Mouse (Mus musculus): ENCODE measurements around the gene Them7. TPM values are rescaled to one million over a fixed set of nuclear protein-coding genes. Genes with fewer than 3 reads are reported as not detected.

Them7 gene
- 0.49 and 1.2 TPM in 2 replicates for total RNA-seq (2021)
- long read RNA-seq, transcript Them7-201 (4 exons, 1,556 nt), result major isoform, 16 of 22 reads
- long read RNA-seq, partial matches to known transcripts, result 1 of 22 reads
- long read RNA-seq, other reads (novel, unspliced or antisense), result 1 of 22 reads

DNA sequence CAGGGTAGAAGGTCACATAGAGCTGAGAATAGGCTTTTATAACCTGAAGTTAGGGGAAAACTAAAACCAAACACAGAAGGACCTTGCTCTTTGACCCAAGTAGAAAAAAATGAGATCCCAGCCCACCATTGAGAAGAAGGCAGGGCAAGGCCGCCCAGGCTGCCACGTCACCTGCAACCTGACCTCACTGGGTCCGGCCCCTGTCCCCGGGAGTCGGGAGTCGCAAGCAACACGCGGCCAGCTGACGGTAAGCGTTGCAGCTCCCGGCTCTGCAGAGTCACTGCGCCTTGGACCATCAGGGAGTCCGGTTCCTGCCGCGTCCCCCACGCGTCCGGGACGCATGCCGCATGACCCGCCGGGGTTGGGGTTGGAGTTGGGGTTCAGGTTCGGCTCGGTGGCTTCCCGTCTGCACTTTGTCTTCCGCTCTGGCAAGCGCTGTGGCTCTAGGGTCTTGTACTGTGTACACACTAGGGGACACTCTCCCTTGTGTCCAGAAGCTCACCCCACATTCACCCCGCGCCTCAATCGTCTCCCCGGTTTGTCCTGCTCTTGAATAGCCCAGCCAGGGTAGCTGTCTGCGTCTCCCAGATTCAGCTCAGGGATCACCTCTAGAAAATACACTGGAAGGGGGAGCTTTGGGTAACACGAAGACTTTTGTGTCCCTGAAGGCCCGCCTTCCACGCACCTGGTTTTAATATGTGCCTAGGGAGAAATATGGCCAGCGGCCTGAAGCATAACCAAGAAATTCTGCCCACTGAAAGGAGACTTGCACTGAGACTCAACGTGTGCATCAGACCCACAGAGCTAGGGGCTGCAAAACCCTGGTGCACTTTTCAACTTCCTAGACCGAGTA, at the start of gene Them7:
Gene Them7 (plus strand): TSS at position 187 of the 853 bp plus-strand sequence.
- peak; percentile 63 for DNase-seq

- DNase-seq, result no peak
Measured at GRCm38 (mm10) chr2:105178871-105179270, 45.2 kb upstream of the Them7 start.

- no peak for DNase-seq
Measured at GRCm38 (mm10) chr2:105182501-105182900, 41.6 kb upstream of the Them7 start.

GRCm38 (mm10) chr2:105185140-105185539, 39.0 kb upstream of the Them7 start:
- no peak for DNase-seq

DNA sequence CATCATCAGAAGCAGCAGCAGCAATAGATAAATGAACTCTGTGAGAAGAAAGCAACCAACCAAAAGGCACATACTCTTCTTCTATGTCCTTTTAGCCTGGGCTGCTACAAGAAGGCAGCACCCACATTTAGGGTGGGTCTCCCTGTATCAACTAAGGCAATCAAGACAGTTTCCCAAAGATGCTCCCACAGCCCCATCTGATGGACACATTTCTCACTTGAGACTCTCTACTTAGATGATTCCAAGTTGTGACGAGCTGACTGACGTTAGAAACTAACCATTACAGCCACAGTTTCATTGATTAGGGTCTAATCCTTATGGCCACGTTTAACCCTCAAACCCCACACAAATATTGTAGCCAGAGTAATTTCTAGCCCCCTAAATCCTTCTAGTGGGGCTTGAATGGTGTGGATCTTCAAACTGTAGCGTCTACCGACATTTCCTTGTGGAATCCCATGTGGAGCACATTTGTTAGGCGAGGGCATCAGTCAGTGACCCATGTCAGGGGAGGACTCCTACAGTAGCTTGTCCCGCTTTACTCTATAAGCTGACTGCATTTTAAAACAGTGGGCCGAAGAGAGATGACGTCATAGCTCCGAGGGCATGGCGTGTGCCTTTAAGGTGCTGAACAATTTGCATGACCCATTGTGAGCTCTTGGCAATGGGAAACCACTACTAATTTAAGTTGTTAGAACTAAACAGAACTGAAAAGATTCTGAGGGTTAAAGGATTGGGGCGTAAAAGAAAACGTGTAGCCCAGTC, 38.2 kb upstream of the Them7 start:
- no peak for DNase-seq

- DNase-seq, result no peak
Measured at GRCm38 (mm10) chr2:105186591-105186990, 37.5 kb upstream of the Them7 start.

DNA sequence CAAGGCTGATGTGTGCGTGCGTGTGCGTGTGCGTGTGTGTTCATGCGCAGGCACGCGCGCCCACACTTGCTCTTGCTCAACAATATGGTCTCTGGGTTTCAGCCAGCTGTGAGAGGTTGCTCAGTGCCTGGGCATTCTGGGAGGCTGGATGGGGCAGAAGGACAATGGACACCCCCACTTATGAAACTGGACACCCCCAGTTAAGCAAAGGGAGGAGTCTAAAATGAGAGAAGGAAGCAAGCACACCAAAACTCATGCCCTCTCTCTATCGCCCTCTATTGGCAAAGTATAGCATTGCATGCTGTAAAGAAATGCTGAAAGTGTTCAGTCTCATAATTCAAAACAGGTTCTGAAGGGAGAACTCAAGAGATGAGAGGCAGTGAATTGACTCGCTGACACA, 35.9 kb upstream of the Them7 start:
- no peak for DNase-seq

DNA sequence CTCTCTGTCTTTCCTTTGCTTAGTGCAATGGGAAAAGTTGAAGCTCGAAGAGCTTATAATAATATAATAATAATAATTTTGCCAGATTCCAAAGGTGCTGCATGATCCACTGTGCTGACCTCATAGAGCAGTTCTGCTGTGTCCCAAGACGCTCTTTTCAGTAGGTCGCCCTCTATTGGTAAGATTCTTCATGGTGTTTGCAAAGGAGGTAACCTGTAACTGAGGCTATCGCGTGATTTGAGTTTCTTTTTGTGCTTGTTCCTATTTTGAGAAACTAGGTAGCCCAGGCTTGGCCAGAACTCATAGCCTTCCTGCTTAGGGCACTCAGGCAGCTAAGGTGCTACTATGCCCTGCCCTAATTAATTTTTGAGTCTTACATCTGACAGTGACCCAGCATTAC, 34.8 kb upstream of the Them7 start:
- no peak for DNase-seq

GRCm38 (mm10) chr2:105200152-105200551, 24.0 kb upstream of the Them7 start:
- DNase-seq, result no peak

GRCm38 (mm10) chr2:105206563-105207174, 17.5 kb upstream of the Them7 start:
- DNase-seq, result peak; percentile 17

DNA sequence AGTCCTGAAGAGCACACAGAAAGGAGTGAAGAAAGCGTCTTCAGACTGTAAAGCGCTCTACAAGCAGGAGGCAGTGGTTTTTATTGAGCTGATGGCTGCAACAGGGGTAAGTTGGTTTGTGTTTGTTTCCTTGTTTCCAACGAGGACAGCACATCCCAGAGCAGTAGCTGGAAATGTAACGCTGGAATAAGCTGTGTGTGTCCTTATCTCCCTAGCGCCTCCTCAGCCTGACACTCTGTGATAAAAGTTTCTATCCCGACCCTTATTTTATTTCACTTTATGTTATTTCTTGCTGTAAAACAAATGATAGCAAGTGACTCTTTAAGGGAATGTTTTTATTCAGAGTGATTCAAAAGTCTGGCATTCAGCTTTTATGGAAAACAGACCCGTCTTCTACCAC, 11.3 kb upstream of the Them7 start:
- DNase-seq, result no peak

DNA sequence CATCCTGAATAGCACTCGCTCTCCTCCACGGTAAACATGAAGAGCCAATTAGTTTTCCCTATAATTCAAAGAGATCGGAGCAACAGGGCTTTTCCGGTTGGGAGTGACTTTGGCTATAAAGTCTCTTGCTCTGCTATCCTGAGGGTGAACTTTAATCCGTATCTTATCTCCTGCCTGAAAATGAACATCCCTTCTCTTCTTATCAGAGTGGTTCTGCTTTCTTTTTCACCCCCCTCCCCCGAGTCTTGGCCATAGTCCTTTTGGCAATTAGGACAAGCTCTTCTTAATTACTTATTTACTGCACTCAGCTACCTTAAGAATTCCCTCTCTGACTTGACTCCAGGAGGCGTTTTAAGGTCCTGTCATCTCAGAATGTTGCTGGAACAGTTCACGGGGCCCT, 8.2 kb upstream of the Them7 start:
- DNase-seq, result no peak

DNA sequence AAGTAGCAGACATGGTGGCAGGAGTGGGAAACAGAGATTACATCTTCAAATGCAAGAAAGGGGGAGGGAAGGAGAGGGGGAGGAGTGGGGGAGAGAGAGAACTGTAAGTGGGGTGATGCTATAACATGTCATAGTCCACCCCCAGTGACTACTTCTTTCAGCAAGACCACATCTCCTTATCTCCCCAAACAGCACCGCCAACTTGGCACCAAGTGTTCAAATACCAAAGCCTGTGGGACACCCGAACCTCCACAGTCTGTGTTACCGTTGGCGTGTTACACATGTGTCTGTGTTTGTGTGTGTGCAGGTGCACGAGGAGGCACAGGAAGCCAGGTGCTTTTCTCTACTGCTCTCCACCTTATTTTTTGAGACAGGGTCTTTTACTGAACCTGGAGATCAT, 4.9 kb upstream of the Them7 start:
- no peak for DNase-seq

GRCm38 (mm10) chr2:105219664-105220063, 4.5 kb upstream of the Them7 start:
- DNase-seq, result no peak

- DNase-seq, result no peak
Measured at GRCm38 (mm10) chr2:105220738-105221303, 3.3 kb upstream of the Them7 start.

DNA sequence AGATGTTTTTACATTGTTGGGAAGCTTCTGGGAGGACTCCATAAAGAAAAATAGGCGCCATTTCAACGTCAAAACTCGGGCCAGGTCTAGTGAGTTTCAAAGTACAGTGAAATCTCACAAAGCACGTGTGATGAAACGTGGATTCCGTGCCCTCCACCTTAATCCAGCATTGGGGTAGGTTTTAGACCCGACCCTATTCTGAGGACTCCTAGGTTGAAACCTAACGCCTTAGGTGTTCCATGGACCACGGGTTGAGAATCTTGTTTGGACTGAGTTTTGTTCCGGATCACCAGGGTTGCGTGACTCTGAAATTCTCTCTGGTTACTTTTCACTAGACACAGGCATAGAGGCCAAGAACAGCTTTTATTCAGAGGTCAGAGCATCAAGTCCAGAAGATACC, 514 bp upstream of the Them7 start:
- DNase-seq, result no peak

DNA sequence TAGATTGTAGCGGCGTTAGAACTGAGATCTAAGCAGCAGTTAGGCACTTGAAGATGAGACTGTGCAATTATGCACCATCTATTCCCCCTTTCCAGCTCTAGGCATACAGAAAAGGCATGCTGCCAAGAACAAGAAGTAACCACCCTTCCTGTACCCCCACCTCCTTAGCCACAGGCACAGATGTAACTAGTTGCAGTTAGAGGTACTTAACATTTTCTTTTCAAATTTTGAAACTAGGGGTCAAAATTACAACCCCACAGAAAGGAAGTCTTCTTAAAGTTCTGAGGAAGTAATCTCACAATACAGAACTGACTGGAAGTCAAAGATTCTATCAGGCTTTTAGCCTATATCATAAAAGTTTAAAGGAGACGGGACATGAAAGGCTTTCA, 861 bp downstream of the Them7 start:
- DNase-seq, result no peak

GRCm38 (mm10) chr2:105226297-105226958, 2.3 kb downstream of the Them7 start:
- no peak for DNase-seq

- DNase-seq, result peak; percentile 15
Measured at GRCm38 (mm10) chr2:105228416-105228815, 4.3 kb downstream of the Them7 start.

GRCm38 (mm10) chr2:105230333-105230732, 6.2 kb downstream of the Them7 start:
- peak; percentile 71 for DNase-seq

GRCm38 (mm10) chr2:105232386-105232785, 8.3 kb downstream of the Them7 start:
- no peak for DNase-seq

DNA sequence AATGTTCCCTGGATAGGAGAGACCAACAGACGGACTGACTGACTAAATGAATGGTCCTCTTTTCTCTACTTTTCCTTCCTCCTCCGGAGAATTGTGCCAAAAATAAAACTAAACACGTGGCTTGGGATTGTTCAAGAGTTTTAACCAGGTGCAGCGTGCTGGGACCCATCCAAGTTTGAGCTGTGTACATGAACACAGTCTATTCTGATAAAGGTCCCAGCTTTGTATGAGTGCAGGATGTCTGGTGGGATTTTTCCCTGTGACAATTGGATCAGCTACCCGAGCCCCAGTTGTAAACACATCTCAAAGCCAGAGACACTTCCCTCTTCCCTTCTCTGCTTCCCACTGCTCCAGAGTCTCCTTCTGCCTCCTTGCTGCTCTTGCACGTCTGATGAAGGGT, 10.2 kb downstream of the Them7 start:
- DNase-seq, result no peak
